Mouse (Mus musculus) CH12.LX (cell line): ENCODE measurements around the gene Smoc1. TPM values are rescaled to one million over a fixed set of nuclear protein-coding genes. Genes with fewer than 3 reads are reported as not detected.
A peak's percentile ranks its signal among the peaks of the same experiment; 100 is the strongest.

Experiments used
- DNase-seq: peaks from one replicate; pipeline ENCODE4 v3.0.0-alpha.2; 2013; ENCODE audit errors: extremely low read depth
- H3K27ac ChIP-seq: 2 replicates; pipeline ENCODE4 v1.5.1; 2012; ENCODE audit warnings: low read depth, mild to moderate bottlenecking, control low read depth, moderate library complexity; ENCODE audit not compliant: insufficient read depth
- H3K27me3 ChIP-seq: replicated peaks from 2 replicates; pipeline ENCODE3; 2012; ENCODE audit warnings: inconsistent platforms
- H3K36me3 ChIP-seq, 2 experiments: replicated peaks in 1 of 2; 2 replicates each; pipeline versions ENCODE3 to v1.6.1; 2012; ENCODE audit warnings: inconsistent platforms in 1 of 2, low read length in 1 of 2, mild to moderate bottlenecking in 1 of 2, mixed read lengths in 1 of 2, moderate library complexity in 1 of 2; ENCODE audit not compliant: control insufficient read depth in 1 of 2, insufficient read depth in 1 of 2
- H3K4me1 ChIP-seq, 2 experiments: 2 replicates each; pipeline ENCODE4 v1.6.1; 2012; ENCODE audit warnings: inconsistent platforms in 1 of 2, moderate library complexity in 1 of 2; ENCODE audit not compliant: insufficient read depth in 2 of 2, control insufficient read depth in 1 of 2
- H3K4me2 ChIP-seq: 2 replicates; pipeline ENCODE4 v1.6.1; 2012; ENCODE audit warnings: low read depth, mild to moderate bottlenecking, control low read depth; ENCODE audit not compliant: poor library complexity, insufficient read depth, severe bottlenecking
- H3K4me3 ChIP-seq, 3 experiments: fragments of 150-350 bp in 1 of 3; sonication (generic) in 1 of 3; replicated peaks in 1 of 3; 2 replicates each; pipeline versions ENCODE3 to v1.5.1; 2011 to 2012; ENCODE audit warnings: low read depth in 2 of 3, low read length in 2 of 3, mild to moderate bottlenecking in 2 of 3, moderate library complexity in 2 of 3, control low read depth in 1 of 3, improper control_type of control experiment in 1 of 3, inconsistent platforms in 1 of 3, mixed read lengths in 1 of 3; ENCODE audit not compliant: poor library complexity in 1 of 3
- H3K79me2 ChIP-seq: replicated peaks from 2 replicates; pipeline ENCODE4 v1.6.1; 2012; ENCODE audit warnings: mild to moderate bottlenecking, moderate library complexity; ENCODE audit not compliant: control insufficient read depth, poor library complexity, insufficient read depth, severe bottlenecking; ENCODE audit errors: extremely low read depth
- H3K9ac ChIP-seq: 2 replicates; pipeline ENCODE4 v1.6.1; 2012; ENCODE audit warnings: low read depth, mild to moderate bottlenecking, control low read depth, moderate library complexity; ENCODE audit not compliant: insufficient read depth
- H3K9me3 ChIP-seq: replicated peaks from 2 replicates; pipeline ENCODE3; 2012; ENCODE audit warnings: low read length, inconsistent platforms, mixed read lengths
- CHD1 ChIP-seq: IDR thresholded peaks from 2 replicates; pipeline ENCODE4 v1.6.1; 2012; ENCODE audit warnings: low read depth, low read length, improper control_type of control experiment, inconsistent platforms
- CTCF ChIP-seq, 2 experiments: IDR thresholded peaks in 1 of 2; conservative IDR thresholded peaks in 1 of 2; 2 replicates each; pipeline ENCODE4 v1.5.1; 2011 to 2012; ENCODE audit warnings: low read depth in 2 of 2, low read length in 2 of 2, improper control_type of control experiment in 1 of 2, inconsistent platforms in 1 of 2, mild to moderate bottlenecking in 1 of 2, moderate library complexity in 1 of 2
- E2F4 ChIP-seq: IDR thresholded peaks from 2 replicates; pipeline ENCODE4 v1.6.1; 2011; ENCODE audit warnings: low read depth, low read length, improper control_type of control experiment; ENCODE audit not compliant: insufficient replicate concordance
- EP300 ChIP-seq: IDR thresholded peaks from 2 replicates; pipeline ENCODE4 v1.6.1; 2011; ENCODE audit warnings: low read length, improper control_type of control experiment
- ETS1 ChIP-seq: conservative IDR thresholded peaks from 2 replicates; pipeline ENCODE4 v1.6.1; 2012; ENCODE audit warnings: low read depth, mild to moderate bottlenecking, inconsistent platforms, low read length, improper control_type of control experiment, moderate library complexity
- GABPA ChIP-seq: IDR thresholded peaks from 2 replicates; pipeline ENCODE4 v1.6.1; 2012; ENCODE audit warnings: low read depth, low read length, improper control_type of control experiment, inconsistent platforms; ENCODE audit not compliant: insufficient replicate concordance
- HCFC1 ChIP-seq: IDR thresholded peaks from 2 replicates; pipeline ENCODE4 v1.6.1; 2012; ENCODE audit warnings: low read depth, mild to moderate bottlenecking, inconsistent platforms, low read length, improper control_type of control experiment
- IRF4 ChIP-seq: IDR thresholded peaks from 2 replicates; pipeline ENCODE4 v1.6.1; 2014; ENCODE audit warnings: low read depth, mild to moderate bottlenecking, inconsistent platforms, low read length, improper control_type of control experiment
- JUND ChIP-seq: conservative IDR thresholded peaks from 2 replicates; pipeline ENCODE4 v1.6.1; 2011; ENCODE audit warnings: low read depth, low read length, improper control_type of control experiment
- KAT2A ChIP-seq: IDR thresholded peaks from 2 replicates; pipeline ENCODE4 v1.6.1; 2012; ENCODE audit warnings: low read length, improper control_type of control experiment, inconsistent platforms; ENCODE audit not compliant: insufficient replicate concordance
- MAX ChIP-seq: IDR thresholded peaks from 2 replicates; pipeline ENCODE4 v1.6.1; 2011; ENCODE audit warnings: low read length, improper control_type of control experiment
- MEF2A ChIP-seq: IDR thresholded peaks from 2 replicates; pipeline ENCODE4 v1.6.1; 2014; ENCODE audit warnings: low read depth, mild to moderate bottlenecking, inconsistent platforms, low read length, improper control_type of control experiment, borderline replicate concordance
- NRF1 ChIP-seq: IDR thresholded peaks from 2 replicates; pipeline ENCODE4 v1.6.1; 2014; ENCODE audit warnings: low read depth, mild to moderate bottlenecking, inconsistent platforms, low read length, improper control_type of control experiment, moderate library complexity
- POLR2A ChIP-seq: IDR thresholded peaks from 2 replicates; pipeline ENCODE4 v1.6.1; 2011; ENCODE audit warnings: low read depth, mild to moderate bottlenecking, improper control_type of control experiment, low read length
- POLR2AphosphoS2 ChIP-seq: IDR thresholded peaks from 2 replicates; pipeline ENCODE4 v1.6.1; 2011; ENCODE audit warnings: low read depth, low read length, improper control_type of control experiment
- RCOR1 ChIP-seq: conservative IDR thresholded peaks from 2 replicates; pipeline ENCODE4 v1.6.1; 2012; ENCODE audit warnings: low read depth, mild to moderate bottlenecking, inconsistent platforms, low read length, improper control_type of control experiment
- SIN3A ChIP-seq: IDR thresholded peaks from 2 replicates; pipeline ENCODE4 v1.6.1; 2012; ENCODE audit warnings: low read length, improper control_type of control experiment, inconsistent platforms
- TBP ChIP-seq: conservative IDR thresholded peaks from 2 replicates; pipeline ENCODE4 v1.6.1; 2011; ENCODE audit warnings: low read depth, low read length, improper control_type of control experiment
- TCF12 ChIP-seq: IDR thresholded peaks from 2 replicates; pipeline ENCODE4 v1.6.1; 2014; ENCODE audit warnings: low read depth, mild to moderate bottlenecking, inconsistent platforms, low read length, improper control_type of control experiment
- UBTF ChIP-seq: IDR thresholded peaks from 2 replicates; pipeline ENCODE4 v1.6.1; 2012; ENCODE audit warnings: low read depth, mild to moderate bottlenecking, inconsistent platforms, low read length, improper control_type of control experiment, moderate library complexity
- USF1 ChIP-seq: IDR thresholded peaks from 2 replicates; pipeline ENCODE4 v1.6.1; 2014; ENCODE audit warnings: low read depth, mild to moderate bottlenecking, inconsistent platforms, low read length, improper control_type of control experiment
- ZC3H11A ChIP-seq: IDR thresholded peaks from 2 replicates; pipeline ENCODE4 v1.6.1; 2012; ENCODE audit warnings: low read depth, mild to moderate bottlenecking, inconsistent platforms, low read length, improper control_type of control experiment
- ZMIZ1 ChIP-seq: IDR thresholded peaks from 2 replicates; pipeline ENCODE4 v1.6.1; 2012; ENCODE audit warnings: low read depth, mild to moderate bottlenecking, inconsistent platforms, low read length, improper control_type of control experiment
- ZNF384 ChIP-seq: IDR thresholded peaks from 2 replicates; pipeline ENCODE4 v1.6.1; 2012; ENCODE audit warnings: low read depth, low read length, improper control_type of control experiment, inconsistent platforms
- dilution Hi-C: fragments of 300-500 bp; cut with MboI; formaldehyde crosslinking; loops from 2 replicates; pipeline ENCODE4 v1.14.3; 2020; ENCODE audit warnings: low sequenced_read_pairs; ENCODE audit not compliant: extremely low pct_unique_long_range_greater_than_20kb, extremely low pct_ligation_motif_present
- in situ Hi-C: fragments of 300-500 bp; cut with MboI; formaldehyde crosslinking; loops from 3 replicates; pipeline ENCODE4 v1.14.3; 2019; ENCODE audit warnings: low sequenced_read_pairs, low pct_ligation_motif_present, low pct_unique_long_range_greater_than_20kb, mixed read lengths
- polyA plus RNA-seq: library from polyadenylated mRNA; unstranded; fragments of >175 nt; gene quantifications from 2 replicates; pipeline ENCODE4 v1.2.1, GENCODE M21; 2012; ENCODE audit warnings: low read depth; ENCODE audit not compliant: insufficient read length
- total RNA-seq, 2 experiments: library from RNA; depleted of rRNA; stranded (reverse); fragments of 300-350 nt in 1 of 2; fragments of >200 nt in 1 of 2; gene quantifications; 2 replicates each; pipeline ENCODE4 v1.2.3; 2012 to 2014

Smoc1 gene
- total and polyA plus RNA-seq, 3 experiments, result 11.0 to 23.0 (median 11.6) TPM

DNA sequence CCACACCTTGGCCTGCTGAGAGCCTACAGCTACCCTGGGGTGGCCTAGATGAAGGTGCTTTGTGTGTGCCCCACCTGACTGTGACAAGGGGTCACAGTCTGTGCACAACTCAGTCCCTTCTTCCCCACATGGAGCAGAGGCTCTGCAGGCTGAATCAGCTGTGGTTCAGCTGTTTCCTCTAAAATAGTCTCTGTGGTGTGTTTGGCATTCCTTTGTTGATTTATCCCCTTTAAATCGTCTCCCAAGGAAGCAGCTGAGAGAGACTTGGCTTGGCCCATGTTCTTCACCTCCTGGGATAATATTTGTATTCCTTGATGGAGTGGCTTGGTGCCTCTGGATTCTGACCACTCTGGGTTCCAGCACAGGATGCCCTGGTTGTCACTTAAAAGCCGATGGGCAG lies 125.5 kb downstream of the Smoc1 start:
- dilution Hi-C loops, result no loop called here
- DNase-seq, result no peak
- Histone ChIP-seq H3K9me3 (no peaks in the 10 kb centered on the region), H3K4me2 (no peak overlapping the region), H3K36me3 (peaks cover 9 to 64% of the 10 kb centered on the region in 2 experiments), H3K27me3 (no peaks in the 10 kb centered on the region), H3K79me2 (no peaks in the 10 kb centered on the region), H3K4me1 (peaks cover 0 to 19% of the 10 kb centered on the region in 2 experiments; a peak in 2 of 4 replicates), H3K9ac (no peak overlapping the region), H3K27ac (no peak overlapping the region), H3K4me3 (no peak overlapping the region)
- TF ChIP-seq CHD1 (no peak), USF1 (no peak), RCOR1 (no peak), MAX (no peak), ZC3H11A (no peak), NRF1 (no peak)
- in situ Hi-C loops, result no loop called here

DNA sequence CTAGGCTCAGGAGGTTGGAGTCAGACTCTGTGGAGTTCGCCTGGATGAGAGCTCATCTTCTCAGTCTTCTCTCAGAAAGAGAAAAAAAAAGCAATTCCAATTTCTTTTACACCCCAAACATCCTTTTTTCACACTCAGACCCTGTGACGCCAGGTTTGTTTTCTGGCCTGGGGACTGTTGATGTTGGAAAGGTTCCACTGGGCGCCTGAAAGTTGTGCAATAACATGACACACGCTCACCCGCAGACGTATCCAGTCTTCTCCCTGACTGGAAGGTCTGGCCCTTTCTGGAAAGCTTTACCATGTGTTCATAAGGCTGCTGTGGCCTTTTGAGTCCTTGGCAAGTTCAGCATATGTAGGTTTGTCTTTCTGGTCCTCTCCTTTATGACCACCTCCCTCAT lies 129.1 kb downstream of the Smoc1 start:
- no peak for TF ChIP-seq CHD1
- TF ChIP-seq ZC3H11A, result no peak
- TF ChIP-seq ETS1, result no peak
- no peak for TF ChIP-seq GABPA
- no peak for TF ChIP-seq JUND
- TF ChIP-seq RCOR1, result no peak
- TF ChIP-seq CTCF (conservative IDR thresholded peaks at IDR 0.05 in 1 of 2, IDR thresholded peaks at IDR 0.05 in 1 of 2; ENCODE audit: low read depth in 2 of 2, low read length in 2 of 2), result no peak
- no peak for TF ChIP-seq ZMIZ1
- TF ChIP-seq E2F4, result no peak
- TF ChIP-seq MEF2A, result no peak
- Histone ChIP-seq H3K4me2 (no peak overlapping the region), H3K36me3 (peaks cover 14 to 68% of the 10 kb centered on the region in 2 experiments)

DNA sequence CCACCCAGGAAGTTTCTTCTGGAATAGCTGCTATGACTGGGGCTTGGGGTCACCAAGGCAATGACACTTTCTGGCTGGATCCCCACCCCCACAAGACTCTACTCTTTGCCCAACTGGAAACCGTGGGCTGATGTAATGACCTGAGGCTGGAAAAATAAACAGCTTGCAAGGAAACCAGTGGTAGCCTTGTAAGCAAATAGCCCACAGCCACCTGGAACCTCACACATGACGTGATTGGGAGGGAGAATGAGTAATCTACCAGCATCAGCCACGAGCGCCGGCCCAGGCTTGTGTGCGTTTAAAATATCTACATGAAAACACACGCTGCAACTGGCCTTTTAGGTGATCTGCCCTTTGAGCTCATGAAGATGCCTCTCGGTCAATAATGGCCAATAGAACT lies 130.2 kb downstream of the Smoc1 start:
- Histone ChIP-seq H3K4me2 (no peak overlapping the region), H3K4me3 (no peak overlapping the region), H3K27me3 (no peaks in the 10 kb centered on the region), H3K36me3 (peaks cover 14 to 59% of the 10 kb centered on the region in 2 experiments), H3K79me2 (no peaks in the 10 kb centered on the region), H3K9ac (no peak overlapping the region), H3K9me3 (no peaks in the 10 kb centered on the region), H3K27ac (no peak overlapping the region), H3K4me1 (peaks cover 5 to 8% of the 10 kb centered on the region in 2 experiments; a peak in 1 of 4 replicates)
- peak; percentile 37 for DNase-seq
- dilution Hi-C loops, result no loop called here
- in situ Hi-C loops, result no loop called here
- TF ChIP-seq TCF12 (peak; percentile 55; the same call in 1 of the 2 replicates), ZNF384 (no peak), USF1 (no peak), ZC3H11A (no peak), MAX (no peak), MEF2A (0 out of 2 replicates have a peak, but pooled peaks have one; percentile 31), SIN3A (no peak), CHD1 (no peak), POLR2A (no peak), GABPA (no peak), ETS1 (peak; percentile 71), RCOR1 (no peak), POLR2AphosphoS2 (no peak), TBP (no peak), ZMIZ1 (no peak), HCFC1 (no peak), EP300 (0 out of 2 replicates have a peak, but pooled peaks have one; percentile 13), KAT2A (no peak), JUND (no peak), IRF4 (peak; percentile 9; the same call in 1 of the 2 replicates), UBTF (no peak)

More for the DNA sequence above, 129.1 kb downstream of the Smoc1 start:
- H3K27ac ChIP-seq, result no peak overlapping the region
- H3K79me2 ChIP-seq, result no peaks in the 10 kb centered on the region
- H3K9me3 ChIP-seq, result no peaks in the 10 kb centered on the region
- DNase-seq, result no peak
- H3K9ac ChIP-seq, result no peak overlapping the region
- no peak overlapping the region for H3K4me3 ChIP-seq
- dilution Hi-C loops (no loop called here), in situ Hi-C loops (no loop called here)
- H3K4me1 ChIP-seq, result peaks cover 5 to 8% of the 10 kb centered on the region in 2 experiments; a peak in 1 of 4 replicates
- no peaks in the 10 kb centered on the region for H3K27me3 ChIP-seq
